In genomic region chr8:103409121-103409551, GRCm38 (mm10) we compare ENCODE assay signal across 9 mouse cellular contexts.
DNase-seq lines count a peak whose midpoint lies in the region; ATAC-seq and TF ChIP-seq lines count a peak whose summit lies in the region.
"Had no signal": no experiment of that assay in that cellular context is flagged by ENCODE, and none has a peak within 500 bp of the region (broad histone marks: within the 10 kb centered on the region; RNA-seq: fewer than 3 reads in every experiment).

No protein-coding gene starts in this region.

- H3K4me2 ChIP-seq in embryonic facial prominence, embryonic 14.5 days (ENCODE audit: low read depth, low read length), result no peak overlapping the region

- TF ChIP-seq CTCF in kidney, adult 2 months (conservative IDR thresholded peaks at IDR 0.05; ENCODE audit: insufficient read depth, insufficient read length, low read depth, low read length), result no peak

- TF ChIP-seq POLR2A in kidney, adult 2 months (IDR thresholded peaks at IDR 0.05; ENCODE audit: low read depth, low read length), result no peak

- H3K36me3 ChIP-seq in embryonic facial prominence, embryonic 14.5 days (ENCODE audit: control insufficient read depth, insufficient read depth, low read length), result no peaks in the 10 kb centered on the region
- no peaks in the 10 kb centered on the region for H3K36me3 ChIP-seq in kidney, adult 2 months (ENCODE audit: control insufficient read depth, insufficient read depth, low read length)

- no peak overlapping the region for H3K9ac ChIP-seq in embryonic facial prominence, embryonic 14.5 days (ENCODE audit: low read depth, low read length)

- peak; percentile 90 for ATAC-seq in embryonic facial prominence, embryonic 14.5 days (ENCODE audit: low read depth)

- peaks cover 21% of the 10 kb centered on the region for H3K4me1 ChIP-seq in embryonic facial prominence, embryonic 14.5 days (ENCODE audit: control insufficient read depth, insufficient read depth, low read length)
- 0 out of 2 replicates have a peak, but pooled peaks cover 2% of the 10 kb centered on the region for H3K4me1 ChIP-seq in kidney, adult 2 months (ENCODE audit: control insufficient read depth, insufficient read depth, low read length)

- H3K27me3 ChIP-seq in embryonic facial prominence, embryonic 14.5 days (replicated peaks; ENCODE audit: control insufficient read depth, insufficient read depth, low read length), result no peaks in the 10 kb centered on the region
- no peaks in the 10 kb centered on the region for H3K27me3 ChIP-seq in kidney, adult 2 months (replicated peaks; ENCODE audit: control insufficient read depth, insufficient read depth, low read length)

- DNase-seq in gastrocnemius, adult 18-20 months (ENCODE audit: low spot score), result peak; percentile 1
- DNase-seq in gastrocnemius, postnatal 4 days (ENCODE audit: low spot score in 2 of 2), result no peak
- peak; percentile 94 for DNase-seq in embryonic facial prominence, embryonic 14.5 days (ENCODE audit: low spot score)
- DNase-seq in kidney, adult 2 months, result peak; percentile 55
- DNase-seq in lung, postnatal 14 days, result peak; percentile 42
- no peak for DNase-seq in spleen, postnatal 14 days (ENCODE audit: low spot score in 2 of 2)
- no peak for DNase-seq in Muller cell, postnatal 12 days (ENCODE audit: inconsistent ontology term)
- no peak for DNase-seq in frontal cortex, adult 2 months (ENCODE audit: extremely low spot score in 1 of 2, low spot score in 1 of 2)
- DNase-seq: B cell, adult 2 months had no signal

- no peak overlapping the region for H3K4me3 ChIP-seq in embryonic facial prominence, embryonic 14.5 days (ENCODE audit: low read depth, low read length)
- H3K4me3 ChIP-seq in kidney, adult 2 months (ENCODE audit: insufficient read depth, low read depth, low read length), result no peak overlapping the region

- H3K27ac ChIP-seq in embryonic facial prominence, embryonic 14.5 days (replicated peaks; ENCODE audit: low read depth, low read length), result peak overlapping the region; percentile 73
- H3K27ac ChIP-seq in kidney, adult 2 months (ENCODE audit: insufficient read depth, low read depth, low read length), result peak overlapping the region; percentile 16; the same call in 1 of the 2 replicates

- H3K9me3 ChIP-seq in embryonic facial prominence, embryonic 14.5 days (ENCODE audit: control insufficient read depth, low read length), result no peaks in the 10 kb centered on the region

- 18% methylated on average over 2 of the region's 2 CpGs for WGBS in embryonic facial prominence, embryonic 14.5 days
- WGBS in kidney, adult 2 months, result 24% methylated on average over 2 of the region's 2 CpGs

Comparison
In these comparisons a context has a peak if more than half of its experiments do, and no peak if none do; other contexts are left out.
1. DNase-seq: peak in gastrocnemius, adult 18-20 months (single experiment), embryonic facial prominence, embryonic 14.5 days (single experiment), kidney, adult 2 months (single experiment) and lung, postnatal 14 days (single experiment); none in gastrocnemius, postnatal 4 days (0 of 2), spleen, postnatal 14 days (0 of 2), Muller cell, postnatal 12 days (single experiment) and frontal cortex, adult 2 months (0 of 2).